Mouse (Mus musculus): ENCODE measurements at regions not wholly inside any gene's neighbourhood (a gene's known extent, or its start where the extent isn't known, plus 50 kb on each side); places are given as distances from the start of the nearest gene placed in this dataset.

GRCm38 (mm10) chr8:10821901-10822300, 186.4 kb downstream of the Irs2 start:
- ATAC-seq (ENCODE audit: low FRiP score, low TSS enrichment): no peak
- Histone ChIP-seq H3K9ac (replicated peaks; ENCODE audit: low read length) (no peak overlapping the region), H3K4me3 (ENCODE audit: low read length) (no peak overlapping the region), H3K27ac (ENCODE audit: low read length) (no peak overlapping the region), H3K9me3 (ENCODE audit: low read length) (no peaks in the 10 kb centered on the region), H3K36me3 (ENCODE audit: insufficient read depth, low read length) (no peaks in the 10 kb centered on the region), H3K4me1 (ENCODE audit: insufficient read depth, low read length) (no peaks in the 10 kb centered on the region), H3K4me2 (replicated peaks; ENCODE audit: low read depth, low read length) (no peak overlapping the region), H3K27me3 (ENCODE audit: insufficient read depth, low read length) (no peaks in the 10 kb centered on the region)
- WGBS: 71% methylated on average over 2 of the region's 2 CpGs

- Histone ChIP-seq H3K4me1 (ENCODE audit: insufficient read depth, low read length) (no peaks in the 10 kb centered on the region), H3K27ac (ENCODE audit: low read length) (no peak overlapping the region), H3K4me3 (ENCODE audit: low read length) (no peak overlapping the region), H3K36me3 (ENCODE audit: insufficient read depth, low read length) (no peaks in the 10 kb centered on the region), H3K4me2 (replicated peaks; ENCODE audit: low read depth, low read length) (no peak overlapping the region), H3K9ac (replicated peaks; ENCODE audit: low read length) (no peak overlapping the region), H3K9me3 (ENCODE audit: low read length) (no peaks in the 10 kb centered on the region), H3K27me3 (ENCODE audit: insufficient read depth, low read length) (no peaks in the 10 kb centered on the region)
- 78% methylated on average over 7 of the region's 7 CpGs for WGBS
- no peak for ATAC-seq (ENCODE audit: low FRiP score, low TSS enrichment)
Measured at GRCm38 (mm10) chr8:10814499-10814898, 193.8 kb downstream of the Irs2 start.

DNA sequence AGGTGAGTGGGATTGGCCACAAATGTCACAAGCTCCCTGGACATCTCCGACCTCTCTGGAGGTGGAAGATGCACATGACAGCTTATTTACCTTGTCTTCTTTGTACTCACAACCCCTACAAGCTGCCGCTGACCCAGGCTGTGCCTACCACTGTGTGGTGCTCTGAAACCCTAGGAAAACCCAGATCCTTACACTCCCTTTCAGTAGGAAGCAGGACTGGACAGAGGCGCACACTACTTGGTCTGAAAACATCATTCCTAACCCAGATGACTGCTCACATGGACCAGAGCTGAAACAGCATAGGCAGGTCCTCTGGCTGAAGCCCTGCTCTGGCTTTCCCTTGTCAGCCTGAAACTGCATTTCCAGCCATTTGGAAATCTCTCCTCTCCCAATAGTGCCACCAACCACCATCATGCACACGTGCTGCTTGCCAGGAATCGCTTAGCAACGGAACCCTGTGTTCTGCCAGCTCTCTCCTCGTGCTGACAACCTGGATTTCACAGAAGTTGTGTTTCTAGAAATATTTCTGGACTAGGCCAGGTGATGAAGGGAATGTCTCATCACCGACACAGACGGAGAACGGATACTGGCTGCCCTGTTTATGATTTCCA, 196.1 kb downstream of the Irs2 start:
- no peaks in the 10 kb centered on the region for H3K4me1 ChIP-seq (ENCODE audit: insufficient read depth, low read length)
- ATAC-seq (ENCODE audit: low FRiP score, low TSS enrichment): no peak
- no peaks in the 10 kb centered on the region for H3K36me3 ChIP-seq (ENCODE audit: insufficient read depth, low read length)
- no peaks in the 10 kb centered on the region for H3K9me3 ChIP-seq (ENCODE audit: low read length)
- no peak overlapping the region for H3K9ac ChIP-seq (replicated peaks; ENCODE audit: low read length)
- H3K27ac ChIP-seq (ENCODE audit: low read length): no peak overlapping the region
- WGBS: 68% methylated on average over 10 of the region's 10 CpGs
- peaks cover 2% of the 10 kb centered on the region; the same call in 1 of the 2 replicates for H3K27me3 ChIP-seq (ENCODE audit: insufficient read depth, low read length)
- H3K4me2 ChIP-seq (replicated peaks; ENCODE audit: low read depth, low read length): no peak overlapping the region
- no peak overlapping the region for H3K4me3 ChIP-seq (ENCODE audit: low read length)

DNA sequence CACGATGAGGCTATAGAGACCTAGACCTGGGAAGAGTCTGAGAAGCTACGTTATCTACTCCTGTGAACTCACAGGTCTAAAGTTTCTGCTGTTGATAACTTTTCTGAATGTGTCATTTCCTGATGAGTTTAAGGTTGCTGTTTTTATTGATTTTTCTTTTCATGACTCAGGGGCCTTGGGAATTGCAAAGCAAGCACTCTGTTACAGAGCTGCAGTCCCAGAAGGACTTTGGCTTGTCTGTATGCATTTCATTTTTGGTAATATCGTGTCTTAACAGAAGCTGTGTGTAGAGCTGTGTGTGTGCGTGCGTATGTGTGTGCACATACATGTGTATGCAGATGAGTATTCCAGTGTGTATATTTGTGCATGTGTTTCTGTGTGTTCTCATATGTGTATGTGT, 201.2 kb downstream of the Irs2 start:
- H3K27me3 ChIP-seq (ENCODE audit: insufficient read depth, low read length): peaks cover 3% of the 10 kb centered on the region; the same call in 1 of the 2 replicates
- H3K4me1 ChIP-seq (ENCODE audit: insufficient read depth, low read length): no peaks in the 10 kb centered on the region
- H3K9me3 ChIP-seq (ENCODE audit: low read length): no peaks in the 10 kb centered on the region
- H3K27ac ChIP-seq (ENCODE audit: low read length): no peak overlapping the region
- no peaks in the 10 kb centered on the region for H3K36me3 ChIP-seq (ENCODE audit: insufficient read depth, low read length)
- ATAC-seq (ENCODE audit: low FRiP score, low TSS enrichment): no peak
- H3K9ac ChIP-seq (replicated peaks; ENCODE audit: low read length): no peak overlapping the region
- H3K4me2 ChIP-seq (replicated peaks; ENCODE audit: low read depth, low read length): no peak overlapping the region
- H3K4me3 ChIP-seq (ENCODE audit: low read length): no peak overlapping the region
- whole genome bisulfite sequencing: 95% methylated on average over 5 of the region's 5 CpGs

GRCm38 (mm10) chr8:10805405-10806151, 202.7 kb downstream of the Irs2 start:
- peak overlapping the region; percentile 32; the same call in 1 of the 2 replicates for H3K4me2 ChIP-seq (replicated peaks; ENCODE audit: low read depth, low read length)
- 0 out of 2 replicates have a peak overlapping the region, but pooled peaks have one; percentile 31 for H3K9ac ChIP-seq (replicated peaks; ENCODE audit: low read length)

DNA sequence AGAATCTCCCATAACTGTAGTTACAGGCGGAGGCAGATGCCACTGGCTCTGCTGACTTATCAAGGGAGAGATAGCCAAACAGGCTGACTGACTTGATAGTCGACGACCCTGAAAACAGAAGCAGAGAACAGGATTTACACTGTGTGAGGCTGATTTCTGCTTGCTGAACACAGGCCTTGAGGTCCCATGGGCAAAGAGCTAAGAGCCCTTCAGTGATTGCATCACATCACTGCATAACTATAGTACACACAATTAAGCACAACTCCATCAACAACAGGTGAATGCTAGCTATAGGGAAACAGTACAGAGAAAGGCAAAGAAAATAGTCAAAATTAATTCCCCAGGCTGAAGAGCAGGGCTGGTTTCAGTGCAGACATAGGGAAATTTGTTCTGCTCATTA, 203.3 kb downstream of the Irs2 start:
- no peak for ATAC-seq (ENCODE audit: low FRiP score, low TSS enrichment)

More at GRCm38 (mm10) chr8:10805405-10806151, 202.7 kb downstream of the Irs2 start:
- H3K36me3 ChIP-seq (ENCODE audit: insufficient read depth, low read length): no peaks in the 10 kb centered on the region
- no peak overlapping the region for H3K27ac ChIP-seq (ENCODE audit: low read length)
- H3K4me1 ChIP-seq (ENCODE audit: insufficient read depth, low read length): no peaks in the 10 kb centered on the region
- no peaks in the 10 kb centered on the region for H3K9me3 ChIP-seq (ENCODE audit: low read length)
- peaks cover 3% of the 10 kb centered on the region; the same call in 1 of the 2 replicates for H3K27me3 ChIP-seq (ENCODE audit: insufficient read depth, low read length)
- no peak overlapping the region for H3K4me3 ChIP-seq (ENCODE audit: low read length)
- ATAC-seq (ENCODE audit: low FRiP score, low TSS enrichment): no peak
- 11% methylated on average over 23 of the region's 25 CpGs for WGBS

DNA sequence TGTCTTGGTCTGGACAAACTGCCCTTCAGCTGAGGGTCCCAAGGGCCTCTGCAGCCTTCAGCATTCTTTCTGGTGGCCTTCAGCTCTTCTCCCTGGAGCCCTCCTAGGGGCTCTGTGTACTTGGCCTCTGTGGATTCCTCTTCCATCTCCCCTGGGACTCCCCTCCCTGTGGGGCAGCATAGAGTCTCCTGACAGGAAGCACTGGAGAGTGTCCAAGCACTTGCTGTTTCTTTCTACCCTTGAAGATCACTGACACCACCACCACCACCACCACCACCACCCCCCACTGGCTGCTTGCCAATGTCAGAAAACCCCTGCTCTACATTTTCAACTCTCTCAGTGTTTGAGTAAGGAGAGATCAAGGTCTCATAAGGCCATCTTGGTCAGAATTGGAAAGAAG, 206.3 kb downstream of the Irs2 start:
- ATAC-seq (ENCODE audit: low FRiP score, low TSS enrichment): no peak
- Histone ChIP-seq H3K36me3 (ENCODE audit: insufficient read depth, low read length) (no peaks in the 10 kb centered on the region), H3K9me3 (ENCODE audit: low read length) (no peaks in the 10 kb centered on the region), H3K4me1 (ENCODE audit: insufficient read depth, low read length) (no peaks in the 10 kb centered on the region), H3K4me3 (ENCODE audit: low read length) (no peak overlapping the region), H3K4me2 (replicated peaks; ENCODE audit: low read depth, low read length) (no peak overlapping the region), H3K27me3 (ENCODE audit: insufficient read depth, low read length) (no peaks in the 10 kb centered on the region; the same call in 1 of the 2 replicates), H3K27ac (ENCODE audit: low read length) (no peak overlapping the region), H3K9ac (replicated peaks; ENCODE audit: low read length) (no peak overlapping the region)

More for the DNA sequence above, 203.3 kb downstream of the Irs2 start:
- Histone ChIP-seq H3K27ac (ENCODE audit: low read length) (no peak overlapping the region), H3K4me1 (ENCODE audit: insufficient read depth, low read length) (no peaks in the 10 kb centered on the region), H3K36me3 (ENCODE audit: insufficient read depth, low read length) (no peaks in the 10 kb centered on the region), H3K4me2 (replicated peaks; ENCODE audit: low read depth, low read length) (no peak overlapping the region), H3K4me3 (ENCODE audit: low read length) (no peak overlapping the region), H3K9ac (replicated peaks; ENCODE audit: low read length) (no peak overlapping the region), H3K27me3 (ENCODE audit: insufficient read depth, low read length) (peaks cover 3% of the 10 kb centered on the region; the same call in 1 of the 2 replicates), H3K9me3 (ENCODE audit: low read length) (no peaks in the 10 kb centered on the region)
- 74% methylated on average over 3 of the region's 3 CpGs for WGBS

- Histone ChIP-seq H3K4me2 (replicated peaks; ENCODE audit: low read depth, low read length) (no peak overlapping the region), H3K4me1 (ENCODE audit: insufficient read depth, low read length) (no peaks in the 10 kb centered on the region), H3K9me3 (ENCODE audit: low read length) (no peaks in the 10 kb centered on the region), H3K27ac (ENCODE audit: low read length) (no peak overlapping the region), H3K36me3 (ENCODE audit: insufficient read depth, low read length) (no peaks in the 10 kb centered on the region), H3K27me3 (ENCODE audit: insufficient read depth, low read length) (no peaks in the 10 kb centered on the region; the same call in 1 of the 2 replicates), H3K9ac (replicated peaks; ENCODE audit: low read length) (no peak overlapping the region), H3K4me3 (ENCODE audit: low read length) (no peak overlapping the region)
- ATAC-seq (ENCODE audit: low FRiP score, low TSS enrichment): no peak
- 72% methylated on average over 5 of the region's 5 CpGs for WGBS
Measured at GRCm38 (mm10) chr8:10801580-10801979, 206.7 kb downstream of the Irs2 start.

- no peak overlapping the region for H3K9ac ChIP-seq (replicated peaks; ENCODE audit: low read length)
- no peak overlapping the region for H3K4me3 ChIP-seq (ENCODE audit: low read length)
- ATAC-seq (ENCODE audit: low FRiP score, low TSS enrichment): no peak
- H3K27me3 ChIP-seq (ENCODE audit: insufficient read depth, low read length): no peaks in the 10 kb centered on the region
- 70% methylated on average over 1 of the region's 1 CpGs for WGBS
- no peaks in the 10 kb centered on the region for H3K36me3 ChIP-seq (ENCODE audit: insufficient read depth, low read length)
- no peak overlapping the region for H3K4me2 ChIP-seq (replicated peaks; ENCODE audit: low read depth, low read length)
- H3K4me1 ChIP-seq (ENCODE audit: insufficient read depth, low read length): no peaks in the 10 kb centered on the region
- no peak overlapping the region for H3K27ac ChIP-seq (ENCODE audit: low read length)
- no peaks in the 10 kb centered on the region for H3K9me3 ChIP-seq (ENCODE audit: low read length)
Measured at GRCm38 (mm10) chr8:10798444-10798843, 209.8 kb downstream of the Irs2 start.

Measured in kidney, embryonic 16.5 days (tissue).